In genomic region chr13:117219871-117220500, GRCm38 (mm10) we compare ENCODE assay signal across 8 mouse cellular contexts. TPM values are rescaled to one million over a fixed set of nuclear protein-coding genes. Genes with fewer than 3 reads are reported as not detected.
DNase-seq lines count a peak whose midpoint lies in the region; ATAC-seq and TF ChIP-seq lines count a peak whose summit lies in the region.

No protein-coding gene starts in this region.

- DNase-seq in kidney, adult 11 months, result no peak
- no peak for DNase-seq in cerebellum, postnatal 25 days
- no peak for DNase-seq in adrenal gland, adult 8-10 months
- DNase-seq in spleen, adult 12 weeks (ENCODE audit: low spot score), result no peak

- 7% methylated on average over 16 of the region's 16 CpGs for WGBS in kidney, embryonic 15.5 days
- 2% methylated on average over 16 of the region's 16 CpGs for WGBS in hindbrain, embryonic 12.5 days
- 2% methylated on average over 16 of the region's 16 CpGs for WGBS in midbrain, embryonic 12.5 days

- H3K27me3 ChIP-seq in kidney, embryonic 15.5 days, result peaks cover 13% of the 10 kb centered on the region; the same call in 1 of the 2 replicates
- H3K27me3 ChIP-seq in hindbrain, embryonic 12.5 days, result peaks cover 3% of the 10 kb centered on the region; the same call in 1 of the 2 replicates
- peaks cover 9% of the 10 kb centered on the region for H3K27me3 ChIP-seq in midbrain, embryonic 12.5 days

- H3K27ac ChIP-seq in kidney, embryonic 15.5 days, result peak overlapping the region; percentile 83
- H3K27ac ChIP-seq in cortical plate, adult 2 months (ENCODE audit: insufficient read depth, low read length), result 0 out of 2 replicates have a peak overlapping the region, but pooled peaks have one; percentile 92
- peak overlapping the region; percentile 71 for H3K27ac ChIP-seq in hindbrain, embryonic 12.5 days
- H3K27ac ChIP-seq in midbrain, embryonic 12.5 days (replicated peaks), result peak overlapping the region; percentile 81

- H3K9ac ChIP-seq in kidney, embryonic 15.5 days, result peak overlapping the region; percentile 66
- peak overlapping the region; percentile 72 for H3K9ac ChIP-seq in hindbrain, embryonic 12.5 days
- peak overlapping the region; percentile 74 for H3K9ac ChIP-seq in midbrain, embryonic 12.5 days (replicated peaks)

- ATAC-seq in kidney, embryonic 15.5 days (replicated peaks; ENCODE audit: low FRiP score), result peak; percentile 22
- ATAC-seq in hindbrain, embryonic 12.5 days (ENCODE audit: low FRiP score), result peak; percentile 27
- ATAC-seq in midbrain, embryonic 12.5 days (ENCODE audit: low FRiP score, low read depth), result peak; percentile 27

- H3K9me3 ChIP-seq in kidney, embryonic 15.5 days (replicated peaks), result no peaks in the 10 kb centered on the region
- H3K9me3 ChIP-seq in hindbrain, embryonic 12.5 days (replicated peaks), result no peaks in the 10 kb centered on the region
- H3K9me3 ChIP-seq in midbrain, embryonic 12.5 days, result no peaks in the 10 kb centered on the region

- H3K36me3 ChIP-seq in kidney, embryonic 15.5 days, result no peaks in the 10 kb centered on the region
- H3K36me3 ChIP-seq in hindbrain, embryonic 12.5 days, result no peaks in the 10 kb centered on the region
- H3K36me3 ChIP-seq in midbrain, embryonic 12.5 days, result no peaks in the 10 kb centered on the region

- H3K4me3 ChIP-seq in kidney, embryonic 15.5 days (replicated peaks), result peak overlapping the region; percentile 71
- H3K4me3 ChIP-seq in cortical plate, adult 2 months (ENCODE audit: insufficient read depth, low read length), result peak overlapping the region; percentile 92
- peak overlapping the region; percentile 68 for H3K4me3 ChIP-seq in hindbrain, embryonic 12.5 days
- H3K4me3 ChIP-seq in midbrain, embryonic 12.5 days, result peak overlapping the region; percentile 66

- TF ChIP-seq POLR2A in cortical plate, adult 2 months (IDR thresholded peaks at IDR 0.05; ENCODE audit: extremely low read depth, insufficient read depth, low read length), result no peak

- TF ChIP-seq CTCF in cortical plate, adult 2 months (IDR thresholded peaks at IDR 0.05; ENCODE audit: extremely low read depth, insufficient read depth, low read length), result no peak

- H3K4me2 ChIP-seq in kidney, embryonic 15.5 days, result peak overlapping the region; percentile 98
- H3K4me2 ChIP-seq in hindbrain, embryonic 12.5 days (replicated peaks), result peak overlapping the region; percentile 75
- H3K4me2 ChIP-seq in midbrain, embryonic 12.5 days (replicated peaks), result peak overlapping the region; percentile 63

- H3K4me1 ChIP-seq in kidney, embryonic 15.5 days, result peaks cover 16% of the 10 kb centered on the region
- peaks cover 2% of the 10 kb centered on the region; the same call in 1 of the 2 replicates for H3K4me1 ChIP-seq in cortical plate, adult 2 months (ENCODE audit: control insufficient read depth, insufficient read depth, low read length)
- H3K4me1 ChIP-seq in hindbrain, embryonic 12.5 days, result peaks cover 18% of the 10 kb centered on the region
- H3K4me1 ChIP-seq in midbrain, embryonic 12.5 days, result peaks cover 23% of the 10 kb centered on the region

RNA-seq across cellular contexts. Expression of gene Gm17509, which starts 0.9 kb away (rescaled TPM):
- 0.23 and 0.39 TPM in 2 replicates for polyA plus RNA-seq in kidney, embryonic 15.5 days (2015; fragmentation: Nextera tagmentation; extraction: Ambion mirVana)
- 1.5 and 2.0 TPM in 2 replicates for polyA plus RNA-seq in cortical plate, adult 2 months (2012; rRNA removed)
- polyA plus RNA-seq in hindbrain, embryonic 12.5 days (2016; fragmentation: Nextera tagmentation; extraction: Ambion mirVana), result 0.62 and 0.69 TPM in 2 replicates
- 0.85 and 1.3 TPM in 2 replicates for polyA plus RNA-seq in midbrain, embryonic 12.5 days (2016; fragmentation: Nextera tagmentation; extraction: Ambion mirVana)
- under 1 TPM in 3 of 4 experiments, not detected in 1; 0.09 to 0.25 (median 0.10) TPM for total RNA-seq in adrenal gland, adult 8-10 months (2022)

RNA-seq across cellular contexts. Expression of gene Emb, which starts 11.7 kb away (rescaled TPM):
- polyA plus RNA-seq in kidney, embryonic 15.5 days (2015; fragmentation: Nextera tagmentation; extraction: Ambion mirVana), result 41.0 and 41.9 TPM in 2 replicates
- polyA plus RNA-seq in cortical plate, adult 2 months (2012; rRNA removed), result 18.6 and 21.0 TPM in 2 replicates
- polyA plus RNA-seq in hindbrain, embryonic 12.5 days (2016; fragmentation: Nextera tagmentation; extraction: Ambion mirVana), result 15.5 and 16.1 TPM in 2 replicates
- polyA plus RNA-seq in midbrain, embryonic 12.5 days (2016; fragmentation: Nextera tagmentation; extraction: Ambion mirVana), result 23.4 and 28.4 TPM in 2 replicates
- total RNA-seq in adrenal gland, adult 8-10 months (2022), result 10 to 100 TPM; 24.4 to 30.6 (median 26.5) TPM
